Mouse (Mus musculus) frontal cortex, postnatal 25 days (tissue): ENCODE measurements at regions not wholly inside any gene's neighbourhood (a gene's known extent, or its start where the extent isn't known, plus 50 kb on each side); places are given as distances from the start of the nearest gene placed in this dataset.
A peak's percentile ranks its signal among the peaks of the same experiment; 100 is the strongest.
"Not testable (repeated sequence)": the region's sequence is repeated elsewhere in the genome, so short reads cannot be mapped to it uniquely, and the experiment has no call there.

Experiments used
- DNase-seq, 2 experiments: peaks; one replicate each; pipeline ENCODE4 v3.0.0; 2022; ENCODE audit warnings: low spot score in 2 of 2

GRCm38 (mm10) chr6:117676064-117676821 is 164.7 kb upstream of the Zfp637 start:
- DNase-seq, result no peak

GRCm38 (mm10) chr6:117677062-117677461 is 163.9 kb upstream of the Zfp637 start:
- no peak for DNase-seq

- no peak for DNase-seq
Measured at GRCm38 (mm10) chr6:117677821-117678220, 163.2 kb upstream of the Zfp637 start.

DNA sequence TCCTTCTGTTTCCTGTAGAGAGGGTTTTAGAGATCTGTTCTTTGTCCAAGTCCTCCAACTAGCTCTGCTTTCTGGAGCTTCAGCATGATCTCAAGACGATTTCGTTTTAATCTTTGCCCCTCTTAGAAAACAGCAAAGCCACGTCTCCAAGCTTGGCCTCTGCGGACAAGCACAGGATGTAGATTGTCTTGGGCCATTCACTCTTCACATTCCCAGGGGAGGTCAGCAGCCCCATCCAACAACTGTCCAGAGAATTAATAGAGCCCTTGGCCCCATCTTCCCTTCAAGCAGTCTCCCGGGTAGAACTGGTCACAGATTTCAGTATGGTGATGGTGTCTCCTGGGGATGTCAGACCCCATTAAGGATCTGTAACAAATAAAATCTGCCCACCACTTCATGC is 162.7 kb upstream of the Zfp637 start:
- no peak for DNase-seq

GRCm38 (mm10) chr6:117678877-117679276 is 162.1 kb upstream of the Zfp637 start:
- DNase-seq, result no peak

- DNase-seq, result no peak
Measured at GRCm38 (mm10) chr6:117686212-117686611, 154.8 kb upstream of the Zfp637 start.

DNA sequence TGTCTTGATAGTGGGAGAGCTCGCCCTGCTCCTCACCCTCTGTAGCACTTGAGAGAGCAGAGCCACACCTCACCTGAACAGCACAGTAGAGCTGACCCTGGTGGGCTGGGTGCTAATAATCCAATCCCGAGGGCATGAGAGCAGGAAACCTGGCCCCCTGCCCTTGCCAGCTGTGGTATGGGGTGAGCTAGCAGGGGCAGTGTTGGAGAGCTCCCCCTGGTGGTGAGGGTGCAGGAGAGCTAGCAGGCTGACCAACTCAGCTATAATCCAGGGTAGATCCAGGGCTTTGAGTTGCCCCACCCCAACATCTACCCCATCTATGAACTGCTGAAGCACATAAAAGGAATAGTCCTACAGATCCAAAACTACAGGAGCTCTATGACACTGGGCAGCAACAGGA is 153.9 kb upstream of the Zfp637 start:
- DNase-seq, result no peak

DNA sequence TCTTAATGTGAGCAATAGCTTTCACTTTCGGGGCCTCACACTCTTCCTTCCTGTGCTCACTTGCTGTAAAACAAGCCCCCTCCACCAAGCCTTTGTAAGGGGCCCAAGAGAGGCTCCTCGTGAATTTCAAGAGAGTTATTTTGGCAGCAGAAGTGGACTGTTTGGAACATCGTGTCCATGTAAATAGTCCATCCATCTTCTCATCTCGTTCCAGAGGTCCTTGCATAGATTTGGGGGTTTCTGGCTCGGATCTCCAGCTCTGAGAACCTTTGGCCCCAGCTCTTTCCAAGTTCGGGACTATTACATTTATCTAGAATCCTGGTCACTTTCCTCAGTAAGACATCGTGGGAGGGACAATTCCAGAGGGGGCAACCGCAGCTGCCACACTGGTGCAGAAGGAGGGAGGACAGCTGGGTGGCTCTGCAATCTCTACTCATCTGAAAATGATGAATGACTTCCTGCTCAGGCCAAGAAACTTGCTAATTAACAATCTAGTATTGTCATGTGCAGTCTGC is 152.3 kb upstream of the Zfp637 start:
- DNase-seq, result no peak

GRCm38 (mm10) chr6:117700286-117700685 is 140.7 kb upstream of the Zfp637 start:
- no peak for DNase-seq

DNA sequence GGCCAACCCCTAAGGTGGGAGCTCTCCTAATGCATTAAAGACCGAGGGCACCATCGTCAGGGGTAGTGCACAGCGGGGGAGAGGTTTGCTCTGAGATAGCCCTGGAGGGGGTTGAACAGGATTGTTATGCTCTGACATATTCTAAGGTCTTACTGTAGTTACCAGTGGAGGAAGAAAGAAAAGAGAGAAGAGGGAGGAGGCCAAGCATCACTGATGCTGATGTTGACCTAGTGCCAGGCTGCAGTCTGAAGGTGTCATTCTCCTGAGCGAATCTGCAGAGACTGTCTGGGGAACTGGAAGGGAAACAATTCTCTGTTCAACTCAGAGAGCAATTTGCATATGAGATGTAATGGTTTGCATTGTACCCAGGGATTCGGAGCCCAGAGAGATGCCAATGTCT is 139.4 kb upstream of the Zfp637 start:
- no peak for DNase-seq

DNA sequence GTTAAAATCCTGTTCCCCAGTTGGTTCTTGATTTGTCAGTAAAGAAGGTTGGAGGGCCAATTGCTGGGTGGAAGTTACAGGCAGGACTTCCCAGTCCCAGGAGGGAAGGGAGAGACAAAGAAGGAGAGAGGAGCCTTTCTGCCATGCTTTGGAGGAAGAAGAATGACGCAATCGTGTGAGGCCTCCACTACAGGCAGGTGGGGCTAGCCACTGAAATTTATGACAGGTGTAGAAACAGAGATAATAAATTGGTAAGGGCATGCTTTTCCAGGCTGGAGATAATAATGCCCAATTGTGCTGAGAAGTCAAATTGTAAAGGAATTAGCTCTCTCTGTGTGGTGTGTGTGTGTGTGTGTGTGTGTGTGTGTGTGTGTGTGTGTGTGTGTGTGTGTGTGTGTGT is 135.0 kb upstream of the Zfp637 start:
- DNase-seq, result no peak

- DNase-seq, result no peak
Measured at GRCm38 (mm10) chr6:117709212-117709611, 131.8 kb upstream of the Zfp637 start.

GRCm38 (mm10) chr6:117715056-117715777 is 125.8 kb upstream of the Zfp637 start:
- DNase-seq, result no peak

DNA sequence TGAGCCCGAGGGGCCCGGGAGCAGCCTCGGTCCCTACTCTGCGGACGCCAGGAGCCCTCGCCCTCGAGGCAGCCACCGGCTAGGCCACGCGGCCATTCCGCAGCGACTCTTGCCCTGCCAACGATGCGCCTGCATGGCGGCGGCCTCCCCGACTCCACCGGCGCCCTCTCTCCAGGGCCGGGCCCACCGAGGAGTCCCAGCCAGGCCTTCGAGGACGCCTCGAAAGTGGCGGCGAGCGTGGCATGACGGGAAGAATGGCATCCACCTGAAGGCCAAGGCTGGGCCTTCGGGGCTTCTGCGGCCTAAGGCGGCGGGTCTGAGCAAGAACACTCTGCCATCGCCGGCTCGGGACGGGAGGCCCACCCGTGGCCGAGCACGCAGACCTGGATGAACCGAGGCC is 124.6 kb upstream of the Zfp637 start:
- DNase-seq, result not testable (repeated sequence)

GRCm38 (mm10) chr6:117752338-117752737 is 88.6 kb upstream of the Zfp637 start:
- not testable (repeated sequence) for DNase-seq

DNA sequence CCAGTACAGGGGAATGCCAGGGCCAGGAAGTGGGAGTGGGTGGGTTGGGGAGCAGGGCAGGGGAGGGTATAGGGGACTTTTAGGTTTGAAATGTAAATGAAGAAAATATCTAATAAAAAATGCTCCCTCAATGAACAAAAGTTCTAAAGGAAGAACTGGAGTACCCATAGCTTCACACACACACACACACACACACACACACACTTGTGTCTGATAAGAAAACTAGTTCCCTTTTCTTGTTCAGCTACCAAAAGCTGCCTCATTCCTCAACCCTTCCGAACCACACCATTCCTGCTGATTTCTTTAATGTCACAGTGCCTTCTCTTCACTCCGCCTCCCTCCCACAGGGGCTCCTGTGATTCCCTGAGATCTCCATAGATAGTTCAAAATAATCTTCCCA is 85.3 kb upstream of the Zfp637 start:
- DNase-seq, result not testable (repeated sequence)

DNA sequence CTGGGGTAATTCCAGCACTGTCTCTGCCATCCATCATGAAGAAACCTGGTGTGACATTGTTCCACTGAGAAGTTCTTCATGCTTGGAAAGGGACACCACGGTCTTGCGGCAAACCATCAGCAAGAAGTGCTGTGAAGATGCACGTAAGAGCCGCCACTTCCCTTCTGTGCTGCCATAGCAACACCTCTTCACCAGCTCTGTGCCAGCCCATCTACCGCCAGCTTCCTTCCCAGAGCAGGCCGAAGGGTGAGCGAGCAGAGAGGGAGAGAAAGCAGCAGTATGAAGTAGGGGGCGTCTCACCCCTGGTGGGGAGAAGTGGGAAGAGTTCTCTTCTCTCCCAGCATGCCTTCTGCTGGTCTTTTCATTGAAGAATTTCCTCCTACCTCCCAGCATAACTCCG is 84.8 kb upstream of the Zfp637 start:
- DNase-seq, result no peak

GRCm38 (mm10) chr6:117758516-117758915 is 82.5 kb upstream of the Zfp637 start:
- DNase-seq, result peak in 1 of 2 experiments; percentile 25

DNA sequence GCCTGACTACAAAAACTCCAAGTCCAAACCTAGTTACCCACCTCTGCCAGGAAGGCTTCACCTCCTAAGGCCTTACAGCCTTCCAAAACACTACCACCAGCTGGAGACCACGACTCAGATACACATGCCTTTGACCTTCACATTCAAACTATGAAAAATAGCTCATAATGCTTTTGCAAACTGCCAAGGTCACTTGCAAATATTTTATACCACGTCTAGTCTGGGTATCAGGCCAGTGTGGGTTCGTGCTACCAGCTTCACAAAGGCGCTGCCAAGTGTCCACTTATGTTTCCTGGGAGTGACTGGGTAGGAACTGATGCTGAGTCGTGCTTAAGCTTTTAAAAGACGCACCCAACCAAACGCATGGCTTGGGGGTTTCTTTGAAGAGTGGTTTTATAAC is 69.5 kb upstream of the Zfp637 start:
- DNase-seq, result no peak

DNA sequence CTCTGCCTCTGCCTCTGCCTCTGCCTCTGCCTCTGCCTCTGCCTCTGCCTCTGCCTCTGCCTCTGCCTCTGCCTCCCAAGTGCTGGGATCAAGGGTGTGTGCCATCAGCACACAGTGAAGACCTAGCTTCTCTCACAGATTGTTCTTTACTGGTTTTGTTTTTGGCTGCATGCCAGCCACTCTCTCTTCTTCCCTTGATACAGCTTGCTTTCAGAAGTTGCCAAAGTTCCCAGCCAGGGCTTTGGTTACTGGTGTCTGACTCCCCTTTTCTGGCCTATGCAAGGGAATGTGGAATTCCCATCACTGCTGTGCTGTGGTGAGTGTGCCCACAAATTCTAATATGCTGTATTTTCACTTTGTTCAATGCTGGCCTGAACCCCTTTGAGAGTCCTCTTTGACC is 68.6 kb upstream of the Zfp637 start:
- DNase-seq, result no peak

GRCm38 (mm10) chr6:117775304-117776050 is 65.5 kb upstream of the Zfp637 start:
- no peak for DNase-seq

GRCm38 (mm10) chr6:117778027-117778426 is 63.0 kb upstream of the Zfp637 start:
- no peak for DNase-seq
